Mouse (Mus musculus): ENCODE data around the gene Gm45021.

Gm45021 gene

DNA sequence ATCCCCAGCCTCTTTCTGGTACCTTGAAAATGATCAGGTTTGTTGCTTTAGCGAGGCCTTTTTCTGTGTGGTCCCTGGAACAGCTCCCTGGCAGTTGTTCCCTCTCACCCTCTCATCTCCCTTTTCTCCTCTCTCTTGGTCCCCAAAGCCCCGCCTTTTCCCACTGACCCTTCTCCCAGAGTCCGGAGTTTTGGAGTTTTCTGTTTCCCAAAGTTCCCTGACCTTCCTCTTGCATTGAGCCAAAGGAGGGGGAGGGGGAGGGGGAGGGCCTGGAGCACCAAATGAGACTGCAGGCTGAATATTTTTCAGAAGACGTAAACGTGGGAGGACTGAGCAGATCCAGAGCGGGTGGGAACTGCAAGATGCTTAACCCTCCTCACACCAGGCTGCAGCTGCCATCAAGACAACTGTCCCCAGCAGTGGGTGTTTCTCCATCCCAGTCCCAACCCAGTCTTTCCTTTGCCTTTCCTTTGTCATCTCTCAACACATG lies 16.8 kb upstream of the Gm45021 start, which contains the start of gene Rarres2:
TSS of gene Rarres2 (minus strand) at position 218 of the 490 bp plus-strand sequence.
- DNase-seq (ENCODE audit: extremely low read depth, low read depth, low spot score): no peak

DNA sequence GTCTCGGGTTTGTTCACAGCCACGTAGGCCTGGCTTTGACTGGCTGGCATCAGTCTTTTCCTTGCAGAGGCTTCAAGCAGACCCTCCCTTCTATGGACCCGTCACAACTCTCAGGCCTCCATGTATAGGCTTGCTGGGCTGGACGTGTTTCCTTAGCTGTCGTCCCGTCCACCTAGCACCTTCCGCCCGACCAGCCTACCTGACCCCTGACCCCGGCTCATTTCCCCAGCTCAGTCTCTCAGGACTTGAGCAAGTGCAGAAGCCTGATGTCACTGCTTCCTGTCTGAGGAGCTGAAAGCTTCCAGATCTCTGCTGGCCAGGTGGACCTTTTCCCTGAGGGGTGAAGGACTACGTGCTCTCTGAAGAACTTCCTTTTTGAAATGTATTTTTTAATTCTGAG lies 16.1 kb upstream of the Gm45021 start:
- DNase-seq (ENCODE audit: extremely low read depth, low read depth, low spot score): no peak

GRCm38 (mm10) chr6:48573981-48574380 lies 15.4 kb upstream of the Gm45021 start:
- DNase-seq (ENCODE audit: extremely low read depth, low read depth, low spot score): no peak

- no peak for DNase-seq (ENCODE audit: extremely low read depth, low read depth, low spot score)
Measured at GRCm38 (mm10) chr6:48578736-48579135, 10.7 kb upstream of the Gm45021 start.

GRCm38 (mm10) chr6:48579215-48579648 lies 10.2 kb upstream of the Gm45021 start:
- DNase-seq (ENCODE audit: extremely low read depth, low read depth, low spot score): no peak

GRCm38 (mm10) chr6:48581257-48581656 lies 8.2 kb upstream of the Gm45021 start:
- DNase-seq (ENCODE audit: extremely low read depth, low read depth, low spot score): no peak

DNA sequence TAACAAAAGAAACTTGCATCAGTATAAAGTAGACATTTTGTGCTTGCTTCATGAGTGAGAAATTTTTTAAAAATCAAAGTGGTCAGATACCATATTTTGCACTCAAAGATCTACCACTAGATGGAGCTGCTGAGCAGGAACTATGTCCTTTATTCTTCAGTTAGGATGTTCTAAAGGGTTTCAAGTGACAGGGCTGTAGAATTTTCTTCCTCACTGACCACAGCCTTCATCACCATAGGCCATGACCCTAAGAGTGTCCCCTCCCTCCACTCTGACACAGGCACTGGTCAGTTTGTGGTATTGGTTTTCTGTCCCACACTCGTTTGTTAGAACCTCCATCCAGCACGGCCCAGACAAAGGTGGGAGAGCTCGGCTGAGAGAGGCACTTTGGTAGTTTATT lies 7.4 kb upstream of the Gm45021 start:
- no peak for DNase-seq (ENCODE audit: extremely low read depth, low read depth, low spot score)

- no peak for DNase-seq (ENCODE audit: extremely low read depth, low read depth, low spot score)
Measured at GRCm38 (mm10) chr6:48591221-48591845, 1.9 kb downstream of the Gm45021 start.

DNA sequence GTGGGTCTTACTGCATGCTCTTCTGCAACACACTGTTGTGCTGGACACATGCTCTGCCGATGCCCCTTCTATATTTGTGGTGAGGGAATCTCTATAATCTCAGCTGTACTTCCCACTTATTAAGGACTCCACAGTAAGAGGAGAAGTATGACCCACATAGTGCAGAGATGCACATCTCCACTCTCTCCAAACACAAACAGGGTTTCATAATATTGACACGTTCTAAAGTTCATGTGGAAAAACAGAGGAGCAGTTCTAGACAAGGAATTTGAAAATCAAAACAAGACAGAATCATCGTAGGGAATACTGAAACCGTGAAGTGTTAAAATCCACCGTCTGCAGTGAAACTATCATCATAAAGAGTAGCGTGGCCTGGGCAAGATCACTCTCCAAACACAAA lies 2.5 kb downstream of the Gm45021 start:
- no peak for DNase-seq (ENCODE audit: extremely low read depth, low read depth, low spot score)

DNA sequence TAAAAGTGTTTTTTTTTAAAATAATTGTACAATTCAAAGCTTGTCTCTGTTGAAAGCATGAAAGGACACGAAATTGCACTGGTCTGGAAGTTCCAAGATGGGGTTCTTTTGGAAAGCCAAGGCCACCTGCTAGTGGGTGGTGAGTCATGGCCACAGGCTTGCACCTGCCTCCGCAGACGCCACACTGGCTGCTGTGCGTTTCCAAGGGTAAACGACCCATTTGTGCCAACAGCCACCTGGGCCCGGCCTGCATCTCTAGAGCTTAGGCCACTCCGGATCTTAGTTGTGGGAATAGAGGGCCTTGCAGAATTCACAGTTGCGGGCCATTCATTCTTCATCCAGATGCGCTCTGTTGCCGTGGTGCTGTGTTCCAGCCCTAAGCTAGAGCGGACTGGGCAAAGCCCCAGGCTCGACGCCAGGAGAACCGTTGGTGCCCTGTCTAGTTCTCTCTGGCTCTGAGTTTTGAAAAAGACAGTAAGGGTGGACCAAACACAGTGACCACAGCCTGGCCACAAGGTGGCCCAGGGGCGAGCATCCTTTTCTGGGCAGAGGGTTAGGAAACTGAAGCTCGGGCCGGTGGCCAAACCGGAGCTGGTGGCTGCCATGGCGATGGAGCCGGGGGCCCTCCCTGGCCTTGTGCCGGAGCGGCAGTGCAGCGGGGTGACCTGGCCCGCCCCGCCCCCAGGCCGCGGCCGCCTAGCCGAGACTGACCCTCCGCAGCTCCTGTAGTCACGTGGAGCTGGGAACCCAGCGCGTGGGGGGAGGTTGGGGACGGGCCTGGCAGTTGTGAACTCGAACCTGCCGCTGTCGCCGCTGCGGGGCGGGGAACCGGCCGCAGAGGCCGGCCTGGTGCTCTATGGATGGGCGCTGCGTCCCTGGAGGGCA lies 4.0 kb downstream of the Gm45021 start, which contains the start of the genes Repin1 and Gm44965:
TSS of gene Repin1 (plus strand) at position 726 of the 885 bp plus-strand sequence.
TSS of gene Gm44965 (plus strand) at position 784 of the 885 bp plus-strand sequence.
- no peak for DNase-seq (ENCODE audit: extremely low read depth, low read depth, low spot score)

- DNase-seq (ENCODE audit: extremely low read depth, low read depth, low spot score): no peak
Measured at GRCm38 (mm10) chr6:48594043-48594738, 4.8 kb downstream of the Gm45021 start.

DNA sequence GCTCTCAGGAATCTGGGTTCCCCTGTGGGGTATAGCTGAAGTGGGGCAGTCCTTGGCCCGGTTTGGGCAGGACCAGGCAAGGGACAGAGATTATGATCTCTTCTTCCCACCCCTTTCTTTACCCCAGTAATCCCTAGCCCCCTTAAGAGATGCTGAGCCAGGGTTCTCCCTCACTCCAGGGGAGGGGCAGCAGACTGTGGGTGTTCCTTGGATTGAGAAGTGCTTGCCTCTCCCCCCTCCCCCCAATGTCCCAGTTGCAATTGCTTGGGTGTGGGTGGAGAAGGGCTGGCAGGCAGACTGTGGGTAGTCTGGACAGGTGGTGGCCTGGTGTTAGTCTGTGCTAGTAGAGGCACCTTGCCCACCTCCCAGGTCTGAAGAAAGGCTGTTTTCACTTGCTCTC lies 5.9 kb downstream of the Gm45021 start:
- DNase-seq (ENCODE audit: extremely low read depth, low read depth, low spot score): no peak

DNA sequence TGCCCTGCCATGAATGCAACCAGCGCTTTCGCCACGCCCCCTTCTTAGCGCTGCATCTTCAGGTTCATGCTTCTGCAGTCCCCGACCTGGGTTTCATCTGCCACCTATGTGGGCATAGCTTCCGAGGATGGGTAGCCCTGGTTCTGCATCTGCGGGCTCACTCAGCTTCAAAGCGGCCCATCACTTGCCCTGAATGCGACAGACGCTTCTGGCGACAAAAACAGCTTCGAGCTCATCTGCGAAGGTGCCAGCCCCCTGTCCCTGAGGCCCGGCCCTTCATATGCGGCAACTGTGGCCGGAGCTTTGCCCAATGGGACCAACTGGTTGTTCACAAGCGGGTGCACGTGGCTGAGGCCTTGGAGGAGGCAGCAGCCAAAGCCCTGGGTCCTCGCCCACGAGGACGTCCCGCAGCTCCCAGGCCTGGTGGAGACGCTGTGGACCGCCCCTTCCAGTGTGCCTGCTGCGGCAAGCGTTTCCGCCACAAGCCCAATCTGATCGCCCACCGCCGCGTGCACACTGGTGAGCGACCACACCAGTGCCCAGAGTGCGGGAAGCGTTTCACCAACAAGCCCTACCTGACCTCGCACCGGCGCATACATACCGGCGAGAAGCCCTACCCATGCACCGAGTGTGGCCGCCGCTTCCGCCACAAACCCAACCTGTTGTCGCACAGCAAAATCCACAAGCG lies 7.3 kb downstream of the Gm45021 start:
- DNase-seq (ENCODE audit: extremely low read depth, low read depth, low spot score): no peak

- no peak for DNase-seq (ENCODE audit: extremely low read depth, low read depth, low spot score)
Measured at GRCm38 (mm10) chr6:48597233-48597625, 7.8 kb downstream of the Gm45021 start.

DNA sequence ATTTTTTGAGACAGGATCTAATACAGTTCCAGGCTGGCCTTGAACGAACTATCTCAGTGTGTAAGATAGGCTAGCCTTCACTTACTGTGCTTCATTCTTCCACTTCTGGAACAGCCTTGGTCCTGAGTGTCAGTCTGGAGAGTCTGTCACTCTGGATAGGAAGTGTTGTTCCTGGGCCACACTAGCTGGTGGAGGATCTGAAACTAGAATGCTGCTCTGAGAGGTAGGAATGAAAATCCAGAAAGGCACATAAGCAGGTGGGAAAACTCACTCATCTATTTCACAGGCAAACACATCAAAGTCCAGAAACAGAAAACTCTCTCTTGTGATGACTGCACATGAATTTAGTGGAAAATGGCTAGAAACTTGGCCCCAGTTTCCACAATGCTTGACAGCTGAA lies 11.2 kb downstream of the Gm45021 start:
- DNase-seq (ENCODE audit: extremely low read depth, low read depth, low spot score): no peak

DNA sequence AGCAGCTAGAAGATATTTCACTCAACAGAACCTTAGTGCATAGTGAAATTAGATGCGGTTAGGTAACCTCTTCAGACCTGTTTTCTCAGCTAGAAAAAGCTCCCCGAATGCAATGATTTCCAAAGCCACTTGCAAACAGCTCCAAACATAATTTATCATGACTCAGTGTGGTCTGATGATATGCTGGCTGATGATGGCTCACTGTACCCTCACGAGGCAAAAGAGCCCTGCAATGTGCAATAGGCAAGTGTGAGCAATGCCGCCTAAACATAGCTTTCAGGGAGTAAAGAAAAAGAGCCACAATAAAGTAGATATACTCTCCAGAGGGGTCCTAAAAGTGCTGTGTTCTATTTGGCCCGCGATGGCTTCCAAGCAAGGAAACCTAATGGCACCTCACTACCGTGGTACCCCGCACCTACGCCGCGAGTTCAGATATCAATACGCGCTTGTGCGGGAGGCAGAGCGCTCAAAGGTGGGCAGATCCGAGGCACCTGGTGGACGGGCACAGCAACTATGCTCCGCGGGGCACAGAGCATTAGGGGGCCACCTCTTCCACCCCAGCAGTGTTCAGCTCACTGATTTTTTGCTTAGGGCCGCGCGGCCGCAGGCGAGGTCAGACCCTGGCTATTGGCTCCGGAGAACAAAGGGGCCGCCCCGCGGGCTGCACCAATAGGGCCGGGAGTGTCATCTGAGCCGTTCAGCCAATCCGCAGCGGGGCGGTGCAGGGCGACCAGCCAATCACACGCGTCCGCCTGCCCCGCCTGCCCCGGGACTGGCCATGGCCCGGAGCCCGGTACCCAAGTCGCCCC lies 12.1 kb downstream of the Gm45021 start, which contains the start of gene Zfp775:
TSS of gene Zfp775 (plus strand) at position 793 of the 809 bp plus-strand sequence.
- DNase-seq (ENCODE audit: extremely low read depth, low read depth, low spot score): no peak

GRCm38 (mm10) chr6:48602080-48602741 lies 12.8 kb downstream of the Gm45021 start:
- DNase-seq (ENCODE audit: extremely low read depth, low read depth, low spot score): no peak

DNA sequence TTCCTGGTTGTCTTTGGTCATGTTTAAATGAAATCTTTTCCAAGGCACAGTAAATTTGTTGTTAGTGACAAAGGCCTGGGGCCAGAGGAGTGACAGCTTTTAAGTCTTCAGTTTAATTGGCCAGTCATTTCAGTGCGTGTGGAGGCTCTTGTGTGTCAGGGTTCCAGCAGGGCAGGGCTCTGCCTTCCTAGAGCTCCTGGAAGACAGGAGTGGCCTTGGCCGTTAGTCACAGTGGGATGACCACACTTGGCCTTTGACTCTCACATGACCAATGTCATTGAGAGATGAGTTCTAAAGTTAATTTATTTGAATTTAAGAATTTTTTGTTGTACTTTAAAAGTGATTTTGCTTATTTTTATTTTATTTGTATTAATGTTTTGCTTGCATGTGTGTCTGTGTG lies 18.7 kb downstream of the Gm45021 start:
- no peak for DNase-seq (ENCODE audit: extremely low read depth, low read depth, low spot score)

GRCm38 (mm10) chr6:48609512-48609911 lies 20.1 kb downstream of the Gm45021 start:
- no peak for DNase-seq (ENCODE audit: extremely low read depth, low read depth, low spot score)

Data from fat pad, adult 2 months (tissue).